ENCODE assay signal across 21 mouse cellular contexts in genomic region chr7:24483291-24483690, GRCm38 (mm10). TPM values are rescaled to one million over a fixed set of nuclear protein-coding genes. Genes with fewer than 3 reads are reported as not detected.
A peak's percentile ranks its signal among the peaks of the same experiment; 100 is the strongest.
DNase-seq lines count a peak whose midpoint lies in the region; ATAC-seq and TF ChIP-seq lines count a peak whose summit lies in the region.
"Not testable (repeated sequence)": the region's sequence is repeated elsewhere in the genome, so short reads cannot be mapped to it uniquely, and the experiment has no call there.
"Had no signal": no experiment of that assay in that cellular context is flagged by ENCODE, and none has a peak within 500 bp of the region (broad histone marks: within the 10 kb centered on the region; RNA-seq: fewer than 3 reads in every experiment).

No protein-coding gene starts in this region.

- peak overlapping the region; percentile 94; the same call in 1 of the 2 replicates for H3K4me2 ChIP-seq in embryonic facial prominence, embryonic 15.5 days (replicated peaks)
- H3K4me2 ChIP-seq in forebrain, embryonic 16.5 days (ENCODE audit: low read length), result peak overlapping the region; percentile 89
- H3K4me2 ChIP-seq in hindbrain, embryonic 15.5 days, result peak overlapping the region; percentile 76
- peak overlapping the region; percentile 74 for H3K4me2 ChIP-seq in midbrain, embryonic 13.5 days (replicated peaks)
- peak overlapping the region; percentile 91 for H3K4me2 ChIP-seq in neural tube, embryonic 12.5 days (replicated peaks)

- TF ChIP-seq CTCF in cerebellum, adult 2 months (IDR thresholded peaks at IDR 0.05; ENCODE audit: borderline replicate concordance, insufficient read depth, low read depth, low read length); left cerebral cortex, adult 2 months (IDR thresholded peaks at IDR 0.05): not testable (repeated sequence)

- H3K4me1 ChIP-seq in cerebellum, adult 2 months (ENCODE audit: control insufficient read depth, insufficient read depth, low read length), result peaks cover 26% of the 10 kb centered on the region
- peaks cover 20% of the 10 kb centered on the region for H3K4me1 ChIP-seq in embryonic facial prominence, embryonic 15.5 days
- H3K4me1 ChIP-seq in forebrain, embryonic 16.5 days (replicated peaks; ENCODE audit: control insufficient read depth, insufficient read depth, low read length), result peaks cover 73% of the 10 kb centered on the region
- peaks cover 79% of the 10 kb centered on the region for H3K4me1 ChIP-seq in hindbrain, embryonic 15.5 days (replicated peaks)
- peaks cover 79% of the 10 kb centered on the region for H3K4me1 ChIP-seq in midbrain, embryonic 13.5 days (replicated peaks)
- peaks cover 63% of the 10 kb centered on the region for H3K4me1 ChIP-seq in neural tube, embryonic 12.5 days

- WGBS in cerebellum, adult 2 months, result 10% methylated on average over 6 of the region's 6 CpGs
- WGBS in embryonic facial prominence, embryonic 15.5 days, result 50% methylated on average over 6 of the region's 6 CpGs
- 51% methylated on average over 6 of the region's 6 CpGs for WGBS in forebrain, embryonic 16.5 days
- 50% methylated on average over 6 of the region's 6 CpGs for WGBS in hindbrain, embryonic 15.5 days
- WGBS in midbrain, embryonic 13.5 days, result 63% methylated on average over 6 of the region's 6 CpGs
- 54% methylated on average over 6 of the region's 6 CpGs for WGBS in neural tube, embryonic 12.5 days

- H3K9me3 ChIP-seq in embryonic facial prominence, embryonic 15.5 days (replicated peaks); forebrain, embryonic 16.5 days (ENCODE audit: control insufficient read depth, low read length); hindbrain, embryonic 15.5 days; midbrain, embryonic 13.5 days; neural tube, embryonic 12.5 days: not testable (repeated sequence)

- ATAC-seq in embryonic facial prominence, embryonic 15.5 days (ENCODE audit: insufficient number of reproducible peaks, low FRiP score, low TSS enrichment, low read depth); forebrain, embryonic 16.5 days; hindbrain, embryonic 15.5 days (ENCODE audit: low FRiP score, low read depth); midbrain, embryonic 13.5 days; neural tube, embryonic 12.5 days (ENCODE audit: low FRiP score, low read depth): not testable (repeated sequence)

- not testable (repeated sequence) for H3K9ac ChIP-seq in embryonic facial prominence, embryonic 15.5 days
- H3K9ac ChIP-seq in forebrain, embryonic 16.5 days (replicated peaks; ENCODE audit: low read depth, low read length), result peak overlapping the region; percentile 97
- H3K9ac ChIP-seq in hindbrain, embryonic 15.5 days, result peak overlapping the region; percentile 88; the same call in 1 of the 2 replicates
- H3K9ac ChIP-seq in midbrain, embryonic 13.5 days (replicated peaks), result peak overlapping the region; percentile 94
- peak overlapping the region; percentile 96 for H3K9ac ChIP-seq in neural tube, embryonic 12.5 days

- peak; percentile 43 to 64 for DNase-seq in cerebellum, adult 2 months
- not testable (repeated sequence) for DNase-seq in left cerebral cortex, adult 2 months (ENCODE audit: extremely low spot score in 1 of 2, low spot score in 2 of 2)

- 0 out of 2 replicates have a peak overlapping the region, but pooled peaks have one; percentile 61 for H3K27ac ChIP-seq in cerebellum, adult 2 months (ENCODE audit: insufficient read depth, low read length)
- not testable (repeated sequence) for H3K27ac ChIP-seq in embryonic facial prominence, embryonic 15.5 days (replicated peaks); forebrain, embryonic 16.5 days (ENCODE audit: low read length); hindbrain, embryonic 15.5 days (replicated peaks); midbrain, embryonic 13.5 days; neural tube, embryonic 12.5 days
- H3K27ac ChIP-seq in left cerebral cortex, adult 2 months, result peak overlapping the region; percentile 86; the same call in 1 of the 2 replicates

- H3K4me3 ChIP-seq in cerebellum, adult 2 months (replicated peaks; ENCODE audit: insufficient read depth, low read depth, low read length), result peak overlapping the region; percentile 88
- H3K4me3 ChIP-seq in embryonic facial prominence, embryonic 15.5 days (replicated peaks), result not testable (repeated sequence)
- peak overlapping the region; percentile 77 for H3K4me3 ChIP-seq in forebrain, embryonic 16.5 days (replicated peaks; ENCODE audit: low read length)
- H3K4me3 ChIP-seq in hindbrain, embryonic 15.5 days, result peak overlapping the region; percentile 78
- peak overlapping the region; percentile 59 for H3K4me3 ChIP-seq in left cerebral cortex, adult 2 months
- H3K4me3 ChIP-seq in midbrain, embryonic 13.5 days (replicated peaks), result peak overlapping the region; percentile 76
- H3K4me3 ChIP-seq in neural tube, embryonic 12.5 days, result peak overlapping the region; percentile 83

- intact Hi-C loops in left cerebral cortex, adult 2 months (cut with DNase I), result not testable (repeated sequence)

- H3K27me3 ChIP-seq in cerebellum, adult 2 months (ENCODE audit: control insufficient read depth, insufficient read depth, low read length); embryonic facial prominence, embryonic 15.5 days; forebrain, embryonic 16.5 days (replicated peaks; ENCODE audit: control insufficient read depth, insufficient read depth, low read length); hindbrain, embryonic 15.5 days; midbrain, embryonic 13.5 days; neural tube, embryonic 12.5 days (replicated peaks): not testable (repeated sequence)

- TF ChIP-seq POLR2A in cerebellum, adult 2 months (IDR thresholded peaks at IDR 0.05; ENCODE audit: borderline replicate concordance, insufficient read depth, low read length), result not testable (repeated sequence)

- H3K36me3 ChIP-seq in embryonic facial prominence, embryonic 15.5 days; forebrain, embryonic 16.5 days (ENCODE audit: control insufficient read depth, insufficient read depth); hindbrain, embryonic 15.5 days; midbrain, embryonic 13.5 days; neural tube, embryonic 12.5 days: not testable (repeated sequence)

RNA-seq across cellular contexts. Expression of gene Cadm4, which starts 1.5 kb away (rescaled TPM):
- 285 and 312 TPM in 2 replicates for polyA plus RNA-seq in cerebellum, adult 2 months (2012; rRNA removed)
- polyA plus RNA-seq in embryonic facial prominence, embryonic 15.5 days (2015; fragmentation: Nextera tagmentation; extraction: Ambion mirVana), result 7.5 and 8.0 TPM in 2 replicates
- polyA plus RNA-seq in forebrain, embryonic 16.5 days (2015; fragmentation: Nextera tagmentation; extraction: Ambion mirVana), result 67.8 and 86.8 TPM in 2 replicates
- 77.9 and 80.4 TPM in 2 replicates for polyA plus RNA-seq in hindbrain, embryonic 15.5 days (2015; fragmentation: Nextera tagmentation; extraction: Ambion mirVana)
- 100 to 1,000 TPM; 213 to 219 TPM for total RNA-seq in left cerebral cortex, adult 2 months (2021)
- 52.4 and 67.8 TPM in 2 replicates for polyA plus RNA-seq in midbrain, embryonic 13.5 days (2015; fragmentation: Nextera tagmentation; extraction: Ambion mirVana)
- polyA plus RNA-seq in neural tube, embryonic 12.5 days (2016; fragmentation: Nextera tagmentation; extraction: Ambion mirVana), result 42.8 and 60.0 TPM in 2 replicates
- total RNA-seq: common myeloid progenitor, adult 5-6 weeks; monocyte, adult 5-6 weeks had no signal

RNA-seq across cellular contexts. Expression of gene Plaur, which starts 21.0 kb away (rescaled TPM):
- polyA plus RNA-seq in cerebellum, adult 2 months (2012; rRNA removed), result 0.79 and 0.97 TPM in 2 replicates
- 8.8 and 12.6 TPM in 2 replicates for polyA plus RNA-seq in embryonic facial prominence, embryonic 15.5 days (2015; fragmentation: Nextera tagmentation; extraction: Ambion mirVana)
- 2.1 and 2.3 TPM in 2 replicates for polyA plus RNA-seq in forebrain, embryonic 16.5 days (2015; fragmentation: Nextera tagmentation; extraction: Ambion mirVana)
- 1.3 and 1.5 TPM in 2 replicates for polyA plus RNA-seq in hindbrain, embryonic 15.5 days (2015; fragmentation: Nextera tagmentation; extraction: Ambion mirVana)
- 1 to 10 TPM; 1.0 to 1.1 TPM for total RNA-seq in left cerebral cortex, adult 2 months (2021)
- 1.0 and 1.2 TPM in 2 replicates for polyA plus RNA-seq in midbrain, embryonic 13.5 days (2015; fragmentation: Nextera tagmentation; extraction: Ambion mirVana)
- 1.7 and 2.0 TPM in 2 replicates for polyA plus RNA-seq in neural tube, embryonic 12.5 days (2016; fragmentation: Nextera tagmentation; extraction: Ambion mirVana)

RNA-seq across cellular contexts. Expression of gene Zfp428, which starts 23.5 kb away (rescaled TPM):
- polyA plus RNA-seq in cerebellum, adult 2 months (2012; rRNA removed), result 68.5 and 68.6 TPM in 2 replicates
- polyA plus RNA-seq in embryonic facial prominence, embryonic 15.5 days (2015; fragmentation: Nextera tagmentation; extraction: Ambion mirVana), result 65.9 and 69.2 TPM in 2 replicates
- polyA plus RNA-seq in forebrain, embryonic 16.5 days (2015; fragmentation: Nextera tagmentation; extraction: Ambion mirVana), result 267 and 282 TPM in 2 replicates
- polyA plus RNA-seq in hindbrain, embryonic 15.5 days (2015; fragmentation: Nextera tagmentation; extraction: Ambion mirVana), result 281 and 307 TPM in 2 replicates
- total RNA-seq in left cerebral cortex, adult 2 months (2021), result 10 to 100 TPM; 45.9 to 46.0 TPM
- 234 and 261 TPM in 2 replicates for polyA plus RNA-seq in midbrain, embryonic 13.5 days (2015; fragmentation: Nextera tagmentation; extraction: Ambion mirVana)
- polyA plus RNA-seq in neural tube, embryonic 12.5 days (2016; fragmentation: Nextera tagmentation; extraction: Ambion mirVana), result 172 and 176 TPM in 2 replicates

RNA-seq across cellular contexts. Expression of gene AC161166.1, which starts 29.0 kb away (rescaled TPM):
- polyA plus RNA-seq in cerebellum, adult 2 months (2012; rRNA removed), result not detected in 2 replicates
- polyA plus RNA-seq in embryonic facial prominence, embryonic 15.5 days (2015; fragmentation: Nextera tagmentation; extraction: Ambion mirVana), result 0.62 and 0.72 TPM in 2 replicates
- 1.2 and 1.9 TPM in 2 replicates for polyA plus RNA-seq in forebrain, embryonic 16.5 days (2015; fragmentation: Nextera tagmentation; extraction: Ambion mirVana)
- polyA plus RNA-seq in hindbrain, embryonic 15.5 days (2015; fragmentation: Nextera tagmentation; extraction: Ambion mirVana), result 1.00 and 1.5 TPM in 2 replicates
- not detected for total RNA-seq in left cerebral cortex, adult 2 months (2021)
- polyA plus RNA-seq in midbrain, embryonic 13.5 days (2015; fragmentation: Nextera tagmentation; extraction: Ambion mirVana), result 1.2 and 1.9 TPM in 2 replicates
- polyA plus RNA-seq in neural tube, embryonic 12.5 days (2016; fragmentation: Nextera tagmentation; extraction: Ambion mirVana), result 1.2 and 1.5 TPM in 2 replicates
- total RNA-seq: adrenal gland, postnatal 25 days; common myeloid progenitor, adult 5-6 weeks; gastrocnemius, postnatal 36 days; heart, adult 8-10 months; heart, postnatal 4 days; layer of hippocampus, postnatal 25 days; left cerebral cortex, postnatal 14 days; MEL; monocyte, adult 5-6 weeks had no signal
- polyA plus RNA-seq: liver, embryonic 16.5 days had no signal

RNA-seq across cellular contexts. Expression of gene Irgc1, which starts 31.2 kb away (rescaled TPM):
- not detected in 2 replicates for polyA plus RNA-seq in cerebellum, adult 2 months (2012; rRNA removed)
- polyA plus RNA-seq in embryonic facial prominence, embryonic 15.5 days (2015; fragmentation: Nextera tagmentation; extraction: Ambion mirVana), result 0.21 TPM in 1 of 2 replicates, not detected in the other
- not detected in 2 replicates for polyA plus RNA-seq in forebrain, embryonic 16.5 days (2015; fragmentation: Nextera tagmentation; extraction: Ambion mirVana)
- not detected in 2 replicates for polyA plus RNA-seq in hindbrain, embryonic 15.5 days (2015; fragmentation: Nextera tagmentation; extraction: Ambion mirVana)
- total RNA-seq in left cerebral cortex, adult 2 months (2021), result under 1 TPM in 1 of 2 experiments, not detected in 1; 0.77 TPM
- not detected in 2 replicates for polyA plus RNA-seq in midbrain, embryonic 13.5 days (2015; fragmentation: Nextera tagmentation; extraction: Ambion mirVana)
- not detected in 2 replicates for polyA plus RNA-seq in neural tube, embryonic 12.5 days (2016; fragmentation: Nextera tagmentation; extraction: Ambion mirVana)
- total RNA-seq: adrenal gland, postnatal 25 days; CH12.LX; common myeloid progenitor, adult 5-6 weeks; gastrocnemius, postnatal 36 days; heart, postnatal 4 days; layer of hippocampus, postnatal 25 days; MEL; monocyte, adult 5-6 weeks had no signal
- polyA plus RNA-seq: heart, embryonic 15.5 days; kidney, embryonic 16.5 days; liver, embryonic 16.5 days; stomach, embryonic 15.5 days had no signal
